Mouse (Mus musculus) myocyte (in vitro differentiated cells): ENCODE results near the gene Eif2ak4. TPM values are rescaled to one million over a fixed set of nuclear protein-coding genes. Genes with fewer than 3 reads are reported as not detected.

Experiments
- H3K27me3 ChIP-seq: one replicate; pipeline ENCODE4 v1.6.1; 2011; ENCODE audit not compliant: control insufficient read depth, insufficient read depth, insufficient read length
- H3K36me3 ChIP-seq: one replicate; pipeline ENCODE4 v1.6.1; 2011; ENCODE audit not compliant: control insufficient read depth, insufficient read depth
- H3K4me2 ChIP-seq: one replicate; pipeline ENCODE4 v1.6.1; 2011; ENCODE audit warnings: low read depth, control low read depth
- H3K4me3 ChIP-seq: one replicate; pipeline ENCODE4 v1.5.1; 2011; ENCODE audit warnings: mild to moderate bottlenecking, control low read depth, moderate library complexity
- H3K79me2 ChIP-seq: one replicate; pipeline ENCODE4 v1.6.1; 2011; ENCODE audit not compliant: control insufficient read depth, insufficient read depth
- H3ac ChIP-seq: one replicate; pipeline ENCODE4 v1.6.1; 2011; ENCODE audit not compliant: control insufficient read depth, insufficient read length
- CEBPB ChIP-seq: IDR thresholded peaks from 2 replicates; pipeline ENCODE4 v1.6.1; 2011; ENCODE audit warnings: mild to moderate bottlenecking, moderate library complexity; ENCODE audit not compliant: poor library complexity, insufficient read depth, severe bottlenecking
- E2F4 ChIP-seq: IDR thresholded peaks from one replicate; pipeline ENCODE4 v1.6.1; 2011; ENCODE audit warnings: mild to moderate bottlenecking, control low read depth, moderate library complexity; ENCODE audit not compliant: insufficient read depth
- MAX ChIP-seq: IDR thresholded peaks from one replicate; pipeline ENCODE4 v1.6.1; 2011; ENCODE audit warnings: low read depth, mild to moderate bottlenecking, control low read depth
- MYOD1 ChIP-seq, 3 experiments: IDR thresholded peaks; one replicate each; pipeline ENCODE4 v1.6.1; 2011; ENCODE audit warnings: control low read depth in 2 of 3, low read depth in 2 of 3, mild to moderate bottlenecking in 2 of 3, moderate library complexity in 1 of 3; ENCODE audit not compliant: insufficient read length in 2 of 3, control insufficient read depth in 1 of 3
- MYOG ChIP-seq, 3 experiments: IDR thresholded peaks; one replicate each; pipeline ENCODE4 v1.6.1; 2011; ENCODE audit warnings: control low read depth in 2 of 3, low read depth in 2 of 3, mild to moderate bottlenecking in 2 of 3; ENCODE audit not compliant: insufficient read length in 2 of 3, control insufficient read depth in 1 of 3, insufficient read depth in 1 of 3
- POLR2A ChIP-seq: IDR thresholded peaks from one replicate; pipeline ENCODE4 v1.6.1; 2011; ENCODE audit warnings: low read depth, mild to moderate bottlenecking, control low read depth, moderate library complexity; ENCODE audit not compliant: insufficient read length
- POLR2AphosphoS2 ChIP-seq: IDR thresholded peaks from one replicate; pipeline ENCODE4 v1.6.1; 2011; ENCODE audit warnings: low read depth, control low read depth; ENCODE audit not compliant: insufficient read length
- REST ChIP-seq: IDR thresholded peaks from one replicate; pipeline ENCODE4 v1.6.1; 2011; ENCODE audit warnings: mild to moderate bottlenecking, control low read depth, moderate library complexity; ENCODE audit not compliant: insufficient read depth, insufficient read length
- SRF ChIP-seq: IDR thresholded peaks from one replicate; pipeline ENCODE4 v1.6.1; 2011; ENCODE audit warnings: low read depth; ENCODE audit not compliant: control insufficient read depth, insufficient read length
- TCF12 ChIP-seq: IDR thresholded peaks from one replicate; pipeline ENCODE4 v1.6.1; 2011; ENCODE audit warnings: mild to moderate bottlenecking, control low read depth; ENCODE audit not compliant: poor library complexity, insufficient read depth, severe bottlenecking
- TCF3 ChIP-seq: IDR thresholded peaks from one replicate; pipeline ENCODE4 v1.6.1; 2011; ENCODE audit warnings: low read depth, control low read depth; ENCODE audit not compliant: insufficient read length
- USF1 ChIP-seq: IDR thresholded peaks from one replicate; pipeline ENCODE4 v1.6.1; 2011; ENCODE audit warnings: low read depth, mild to moderate bottlenecking, control low read depth, moderate library complexity
- polyA plus RNA-seq: library from polyadenylated mRNA; unstranded; fragments of >200 nt; fragmentation: generic; extraction: Trizol; gene quantifications from one replicate; pipeline ENCODE4 v1.2.1, GENCODE M21; 2012; ENCODE audit warnings: missing spikeins

Eif2ak4 gene
- polyA plus RNA-seq, 1 experiment: 4.7 TPM

DNA sequence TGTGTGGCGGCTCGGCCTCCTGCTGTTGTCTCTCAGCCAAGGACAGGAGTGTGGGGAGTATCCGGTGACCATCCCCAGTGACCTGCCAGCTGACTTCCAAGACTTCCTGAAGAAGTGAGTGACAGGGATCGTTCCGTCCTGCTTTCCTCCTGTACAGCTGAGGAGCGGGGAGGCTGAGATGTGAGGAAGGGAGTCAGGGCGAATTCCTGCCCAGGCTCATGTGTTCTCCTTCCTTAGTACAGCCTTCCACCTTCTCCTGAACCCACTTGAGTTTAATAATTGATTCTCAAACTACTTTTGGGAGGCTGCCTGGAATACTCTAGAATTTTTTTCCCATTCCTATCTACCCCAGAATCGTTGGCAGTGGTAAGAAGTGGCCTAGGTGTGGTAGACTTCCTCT, 34.0 kb downstream of the Eif2ak4 start:
- H3K4me3 ChIP-seq: no peak overlapping the region
- TF ChIP-seq REST: no peak
- TF ChIP-seq MYOD1 (IDR thresholded peaks at IDR 0.05; ENCODE audit: control insufficient read depth in 1 of 3, insufficient read length in 2 of 3, low read depth in 2 of 3): no peak
- no peak for TF ChIP-seq POLR2A
- TF ChIP-seq TCF3: no peak
- no peak for TF ChIP-seq SRF
- TF ChIP-seq MYOG (IDR thresholded peaks at IDR 0.05; ENCODE audit: control insufficient read depth in 1 of 3, insufficient read depth in 1 of 3, insufficient read length in 2 of 3, low read depth in 2 of 3): no peak
- TF ChIP-seq USF1: no peak
- TF ChIP-seq CEBPB: no peak
- no peak for TF ChIP-seq MAX
- TF ChIP-seq POLR2AphosphoS2: no peak
- TF ChIP-seq TCF12: no peak
- H3K27me3 ChIP-seq: no peaks in the 10 kb centered on the region
- H3K4me2 ChIP-seq: no peak overlapping the region
- no peaks in the 10 kb centered on the region for H3K79me2 ChIP-seq
- no peak overlapping the region for H3ac ChIP-seq
- H3K36me3 ChIP-seq: peaks cover 8% of the 10 kb centered on the region

DNA sequence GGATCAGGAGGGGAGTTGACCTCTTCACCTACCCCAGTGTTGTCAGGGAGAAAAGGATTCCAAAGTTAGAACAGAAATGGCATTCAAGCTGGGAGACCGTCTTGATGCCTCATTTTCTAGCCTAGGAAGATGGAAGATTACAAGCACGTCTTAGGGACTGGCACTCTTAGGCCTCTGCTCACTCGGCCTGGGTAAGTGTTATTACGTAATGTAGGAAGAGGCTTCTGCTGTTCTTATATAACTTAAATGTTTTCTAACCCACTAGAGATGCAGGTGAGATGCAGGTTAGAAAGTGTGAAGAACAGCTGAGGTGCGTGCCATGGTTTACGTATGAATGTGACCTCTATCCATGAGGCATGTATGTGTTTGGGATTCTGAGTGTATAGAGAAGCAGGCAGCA, 39.9 kb downstream of the Eif2ak4 start:
- H3K4me3 ChIP-seq: no peak overlapping the region
- no peak overlapping the region for H3ac ChIP-seq
- no peak overlapping the region for H3K4me2 ChIP-seq
- H3K79me2 ChIP-seq: no peaks in the 10 kb centered on the region
- H3K36me3 ChIP-seq: peaks cover 17% of the 10 kb centered on the region
- TF ChIP-seq E2F4: no peak
- no peak for TF ChIP-seq POLR2A
- TF ChIP-seq CEBPB: no peak
- no peak for TF ChIP-seq SRF
- no peak for TF ChIP-seq TCF12
- no peaks in the 10 kb centered on the region for H3K27me3 ChIP-seq

DNA sequence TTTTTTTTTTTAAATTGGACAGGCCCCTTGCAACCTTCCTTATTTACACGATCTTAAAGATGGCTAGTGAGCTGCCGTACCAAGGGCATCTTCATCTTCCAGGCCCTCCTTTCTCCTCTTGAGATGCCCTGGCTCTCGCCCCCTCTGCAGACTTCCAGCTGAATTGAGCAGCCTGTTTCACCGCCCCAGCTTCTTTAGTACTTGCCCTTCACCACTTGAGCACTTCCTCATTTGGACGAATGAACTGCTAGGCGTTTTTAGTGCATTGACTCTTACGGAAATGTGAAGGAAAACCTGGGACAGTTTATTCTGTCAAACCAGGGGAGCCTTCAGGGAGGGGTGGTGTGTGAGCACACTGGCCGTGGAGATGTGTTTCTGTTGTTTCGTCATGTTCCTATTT, 40.9 kb downstream of the Eif2ak4 start:
- Histone ChIP-seq H3K27me3 (no peaks in the 10 kb centered on the region), H3K4me2 (no peak overlapping the region), H3K79me2 (no peaks in the 10 kb centered on the region), H3K36me3 (peaks cover 17% of the 10 kb centered on the region), H3K4me3 (no peak overlapping the region), H3ac (no peak overlapping the region)
- TF ChIP-seq MYOG (IDR thresholded peaks at IDR 0.05; ENCODE audit: control insufficient read depth in 1 of 3, insufficient read depth in 1 of 3, insufficient read length in 2 of 3, low read depth in 2 of 3): no peak
- TF ChIP-seq CEBPB: no peak
- no peak for TF ChIP-seq E2F4
- TF ChIP-seq POLR2AphosphoS2: no peak
- TF ChIP-seq MYOD1 (IDR thresholded peaks at IDR 0.05; ENCODE audit: control insufficient read depth in 1 of 3, insufficient read length in 2 of 3, low read depth in 2 of 3): no peak
- no peak for TF ChIP-seq TCF3
- TF ChIP-seq USF1: no peak

DNA sequence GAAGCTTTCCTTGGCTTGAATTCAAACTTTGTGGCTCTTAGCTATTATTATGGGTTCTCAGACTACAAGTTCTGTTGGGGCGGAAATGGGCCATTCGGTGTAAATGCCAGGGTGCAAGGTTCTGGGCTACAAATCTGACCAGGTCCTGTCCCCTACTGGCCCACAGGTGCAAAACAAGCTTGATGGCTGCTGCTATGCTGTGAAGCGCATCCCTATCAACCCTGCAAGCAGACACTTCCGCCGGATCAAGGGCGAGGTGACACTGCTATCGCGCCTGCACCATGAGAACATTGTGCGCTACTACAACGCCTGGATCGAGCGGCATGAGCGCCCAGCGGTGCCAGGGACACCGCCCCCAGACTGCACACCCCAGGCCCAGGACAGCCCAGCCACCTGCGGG, 42.2 kb downstream of the Eif2ak4 start:
- Histone ChIP-seq H3K27me3 (no peaks in the 10 kb centered on the region), H3K4me3 (no peak overlapping the region), H3ac (no peak overlapping the region), H3K4me2 (no peak overlapping the region), H3K79me2 (no peaks in the 10 kb centered on the region), H3K36me3 (peaks cover 17% of the 10 kb centered on the region)
- no peak for TF ChIP-seq SRF
- no peak for TF ChIP-seq CEBPB
- no peak for TF ChIP-seq MAX
- TF ChIP-seq MYOD1 (IDR thresholded peaks at IDR 0.05; ENCODE audit: control insufficient read depth in 1 of 3, insufficient read length in 2 of 3, low read depth in 2 of 3): no peak
- TF ChIP-seq MYOG (IDR thresholded peaks at IDR 0.05; ENCODE audit: control insufficient read depth in 1 of 3, insufficient read depth in 1 of 3, insufficient read length in 2 of 3, low read depth in 2 of 3): no peak
- TF ChIP-seq TCF12: no peak
- no peak for TF ChIP-seq POLR2AphosphoS2
- TF ChIP-seq TCF3: no peak
- TF ChIP-seq USF1: no peak
- no peak for TF ChIP-seq POLR2A
- no peak for TF ChIP-seq E2F4
- no peak for TF ChIP-seq REST

DNA sequence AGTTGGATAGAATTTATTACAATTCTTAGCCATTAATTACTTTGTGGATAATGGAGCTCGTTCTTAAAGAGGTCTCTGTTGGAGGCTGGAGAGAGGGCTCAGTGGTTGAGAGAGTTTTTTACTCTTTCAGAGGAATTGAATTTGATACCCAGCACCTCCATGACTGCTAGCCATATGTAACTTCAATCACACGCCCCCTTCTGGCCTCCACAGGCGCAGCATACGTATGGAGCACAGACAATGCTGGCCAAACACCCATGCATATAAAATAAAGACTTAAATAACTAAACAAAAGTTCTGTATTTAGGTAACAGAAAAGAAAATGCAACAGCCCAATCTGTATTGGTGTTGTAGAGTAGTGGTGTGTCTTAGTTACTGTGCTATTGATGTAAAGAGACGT, 43.2 kb downstream of the Eif2ak4 start:
- no peaks in the 10 kb centered on the region for H3K79me2 ChIP-seq
- no peak overlapping the region for H3K4me2 ChIP-seq
- no peak for TF ChIP-seq CEBPB
- no peak for TF ChIP-seq USF1
- TF ChIP-seq MYOG (IDR thresholded peaks at IDR 0.05; ENCODE audit: control insufficient read depth in 1 of 3, insufficient read depth in 1 of 3, insufficient read length in 2 of 3, low read depth in 2 of 3): no peak
- TF ChIP-seq POLR2AphosphoS2: no peak
- TF ChIP-seq TCF12: no peak
- no peak for TF ChIP-seq E2F4
- no peak for TF ChIP-seq REST
- no peak for TF ChIP-seq SRF
- no peak for TF ChIP-seq POLR2A
- no peak for TF ChIP-seq MAX
- no peak for TF ChIP-seq MYOD1 (IDR thresholded peaks at IDR 0.05; ENCODE audit: control insufficient read depth in 1 of 3, insufficient read length in 2 of 3, low read depth in 2 of 3)
- TF ChIP-seq TCF3: no peak
- no peaks in the 10 kb centered on the region for H3K27me3 ChIP-seq
- no peak overlapping the region for H3ac ChIP-seq
- peaks cover 17% of the 10 kb centered on the region for H3K36me3 ChIP-seq
- no peak overlapping the region for H3K4me3 ChIP-seq
